Mouse (Mus musculus) ovary, postnatal 36 days (tissue): ENCODE measurements around the gene Psmg4.
A peak's percentile ranks its signal among the peaks of the same experiment; 100 is the strongest.

ENCODE experiments used
- DNase-seq: peaks from one replicate; pipeline ENCODE4 v3.0.0; 2022; ENCODE audit warnings: low spot score, mixed read lengths

Psmg4 gene

GRCm38 (mm10) chr13:34162491-34163303 lies at the start of gene Psmg4:
TSS of gene Psmg4 (plus strand) at chr13:34162964.
- peak; percentile 93 for DNase-seq

- no peak for DNase-seq
These were observed 49.7 kb upstream of the Psmg4 start for GRCm38 (mm10) chr13:34113086-34113485.

- DNase-seq = no peak
These were observed 48.1 kb upstream of the Psmg4 start for GRCm38 (mm10) chr13:34114654-34115053.

- DNase-seq = no peak
These were observed 46.3 kb upstream of the Psmg4 start for GRCm38 (mm10) chr13:34116508-34116907.

GRCm38 (mm10) chr13:34118816-34119215 lies 43.9 kb upstream of the Psmg4 start:
- DNase-seq = no peak

- no peak for DNase-seq
These were observed 43.4 kb upstream of the Psmg4 start for GRCm38 (mm10) chr13:34119406-34119805.

GRCm38 (mm10) chr13:34120536-34120935 lies 42.2 kb upstream of the Psmg4 start:
- DNase-seq = no peak

GRCm38 (mm10) chr13:34125711-34126110 lies 37.1 kb upstream of the Psmg4 start:
- no peak for DNase-seq

GRCm38 (mm10) chr13:34128276-34129114 lies 34.3 kb upstream of the Psmg4 start:
- no peak for DNase-seq

GRCm38 (mm10) chr13:34129485-34130225 lies 33.1 kb upstream of the Psmg4 start:
- peak; percentile 36 for DNase-seq

GRCm38 (mm10) chr13:34130226-34130731 lies 32.5 kb upstream of the Psmg4 start, which contains the start of gene Tubb2b:
TSS of gene Tubb2b (minus strand) at chr13:34130466.
- DNase-seq = peak; percentile 57

GRCm38 (mm10) chr13:34131011-34131707 lies 31.6 kb upstream of the Psmg4 start:
- peak; percentile 19 for DNase-seq

GRCm38 (mm10) chr13:34131708-34132060 lies 31.1 kb upstream of the Psmg4 start:
- DNase-seq = no peak

- DNase-seq = no peak
These were observed 30.5 kb upstream of the Psmg4 start for GRCm38 (mm10) chr13:34132299-34132698.

- DNase-seq = no peak
These were observed 29.9 kb upstream of the Psmg4 start for GRCm38 (mm10) chr13:34132875-34133274.

GRCm38 (mm10) chr13:34133326-34134071 lies 29.3 kb upstream of the Psmg4 start:
- DNase-seq = no peak

- no peak for DNase-seq
These were observed 28.5 kb upstream of the Psmg4 start for GRCm38 (mm10) chr13:34134276-34134675.

GRCm38 (mm10) chr13:34136605-34137004 lies 26.2 kb upstream of the Psmg4 start:
- DNase-seq = no peak

- no peak for DNase-seq
These were observed 19.4 kb upstream of the Psmg4 start for GRCm38 (mm10) chr13:34143389-34143788.

- DNase-seq = no peak
These were observed 15.8 kb upstream of the Psmg4 start for GRCm38 (mm10) chr13:34146916-34147315.

- no peak for DNase-seq
These were observed 14.6 kb upstream of the Psmg4 start for GRCm38 (mm10) chr13:34148181-34148580.
